Mouse (Mus musculus) limb, embryonic 15.5 days (tissue): ENCODE results near the gene Dcpp1. TPM values are rescaled to one million over a fixed set of nuclear protein-coding genes. Genes with fewer than 3 reads are reported as not detected.

Experiments used
- polyA plus RNA-seq: library from polyadenylated mRNA; unstranded; fragments of >200 nt; fragmentation: Nextera tagmentation; extraction: Ambion mirVana; gene quantifications from 2 replicates; pipeline ENCODE4 v1.2.1, GENCODE M21; 2015

Dcpp1 gene
- polyA plus RNA-seq, 1 experiment from 2014 or later: not detected

Other genes with a start within 250 kb of the Dcpp1 start
- gene Mmp25, start 235.6 kb upstream of the Dcpp1 start, polyA plus RNA-seq: 0.79 and 0.86 TPM in 2 replicates
- gene Bicdl2, start 220.4 kb upstream of the Dcpp1 start, polyA plus RNA-seq: 20.8 and 21.3 TPM in 2 replicates
- gene Hcfc1r1, start 207.3 kb upstream of the Dcpp1 start, polyA plus RNA-seq: 84.2 and 99.2 TPM in 2 replicates
- gene Thoc6, start 207.0 kb upstream of the Dcpp1 start, polyA plus RNA-seq: 38.8 and 43.2 TPM in 2 replicates
- gene Tnfrsf12a, start 203.4 kb upstream of the Dcpp1 start, polyA plus RNA-seq: 28.0 and 43.9 TPM in 2 replicates
- gene Cldn6, start 201.6 kb upstream of the Dcpp1 start, polyA plus RNA-seq: 7.0 and 10.1 TPM in 2 replicates
- 5.1 and 5.8 TPM in 2 replicates for gene Cldn9, start 196.8 kb upstream of the Dcpp1 start, polyA plus RNA-seq
- 2.2 and 2.9 TPM in 2 replicates for gene 1520401A03Rik, start 158.1 kb upstream of the Dcpp1 start, polyA plus RNA-seq
- 45.6 and 49.5 TPM in 2 replicates for gene Pkmyt1, start 154.5 kb upstream of the Dcpp1 start, polyA plus RNA-seq
- 17.6 and 20.4 TPM in 2 replicates for gene Paqr4, start 140.0 kb upstream of the Dcpp1 start, polyA plus RNA-seq
- 50.2 and 50.5 TPM in 2 replicates for gene Kremen2, start 135.0 kb upstream of the Dcpp1 start, polyA plus RNA-seq
- gene Flywch1, start 109.3 kb upstream of the Dcpp1 start, polyA plus RNA-seq: 65.7 and 69.8 TPM in 2 replicates
- gene Flywch2, start 94.8 kb upstream of the Dcpp1 start, polyA plus RNA-seq: 34.2 and 39.9 TPM in 2 replicates
- 425 and 436 TPM in 2 replicates for gene Srrm2, start 90.3 kb upstream of the Dcpp1 start, polyA plus RNA-seq
- 1,045 and 1,117 TPM in 2 replicates for gene Elob, start 51.7 kb upstream of the Dcpp1 start, polyA plus RNA-seq
- gene Prss33, start 44.8 kb upstream of the Dcpp1 start, polyA plus RNA-seq: not detected in 2 replicates
- gene Prss32, start 37.0 kb upstream of the Dcpp1 start, polyA plus RNA-seq: not detected in 2 replicates
- 0.73 and 1.0 TPM in 2 replicates for gene Prss41, start 36.7 kb upstream of the Dcpp1 start, polyA plus RNA-seq
- gene Prss21, start 12.8 kb upstream of the Dcpp1 start, polyA plus RNA-seq: not detected in 2 replicates
- not detected in 2 replicates for gene Dcpp2, start within 50 bp of the Dcpp1 start, polyA plus RNA-seq
- gene Dcpp3, start 36.6 kb downstream of the Dcpp1 start, polyA plus RNA-seq: 0.69 TPM in 1 of 2 replicates, not detected in the other
- not detected in 2 replicates for gene Sbp, start 60.8 kb downstream of the Dcpp1 start, polyA plus RNA-seq
- not detected in 2 replicates for gene Sbpl, start 74.4 kb downstream of the Dcpp1 start, polyA plus RNA-seq
- gene Prss30, start 99.7 kb downstream of the Dcpp1 start, polyA plus RNA-seq: not detected in 2 replicates
- gene Prss22, start 117.2 kb downstream of the Dcpp1 start, polyA plus RNA-seq: 1.1 and 1.4 TPM in 2 replicates
- gene Prss27, start 157.3 kb downstream of the Dcpp1 start, polyA plus RNA-seq: 8.6 and 9.6 TPM in 2 replicates
- 60.9 and 62.9 TPM in 2 replicates for gene Kctd5, start 192.6 kb downstream of the Dcpp1 start, polyA plus RNA-seq